Mouse (Mus musculus): ENCODE results near the gene Olfr961. TPM values are rescaled to one million over a fixed set of nuclear protein-coding genes. Genes with fewer than 3 reads are reported as not detected.

Gene Olfr961
- not detected in 2 replicates for polyA plus RNA-seq (2014; fragmentation: Nextera tagmentation; extraction: Ambion mirVana)

GRCm38 (mm10) chr9:39644785-39645184, at the start of gene Olfr961:
Gene Olfr961 (plus strand): TSS chr9:39645085.
- no peaks in the 10 kb centered on the region for H3K9me3 ChIP-seq (ENCODE audit: control insufficient read depth, low read length)
- no peaks in the 10 kb centered on the region for H3K4me1 ChIP-seq (ENCODE audit: control insufficient read depth, insufficient read depth, low read length)
- no peaks in the 10 kb centered on the region for H3K36me3 ChIP-seq (ENCODE audit: control insufficient read depth, insufficient read depth, low read length)
- no peak within 1 kb of the TSS for H3K27ac ChIP-seq (ENCODE audit: low read depth, low read length)
- ATAC-seq (ENCODE audit: low read depth) = no peak
- no peak within 1 kb of the TSS for H3K4me3 ChIP-seq (ENCODE audit: low read depth, low read length)
- no peak within 1 kb of the TSS for H3K9ac ChIP-seq (replicated peaks; ENCODE audit: low read depth, low read length)
- no peaks in the 10 kb centered on the region for H3K27me3 ChIP-seq (ENCODE audit: control insufficient read depth, insufficient read depth, low read length)
- no peak within 1 kb of the TSS for H3K4me2 ChIP-seq (ENCODE audit: low read depth, low read length)

DNA sequence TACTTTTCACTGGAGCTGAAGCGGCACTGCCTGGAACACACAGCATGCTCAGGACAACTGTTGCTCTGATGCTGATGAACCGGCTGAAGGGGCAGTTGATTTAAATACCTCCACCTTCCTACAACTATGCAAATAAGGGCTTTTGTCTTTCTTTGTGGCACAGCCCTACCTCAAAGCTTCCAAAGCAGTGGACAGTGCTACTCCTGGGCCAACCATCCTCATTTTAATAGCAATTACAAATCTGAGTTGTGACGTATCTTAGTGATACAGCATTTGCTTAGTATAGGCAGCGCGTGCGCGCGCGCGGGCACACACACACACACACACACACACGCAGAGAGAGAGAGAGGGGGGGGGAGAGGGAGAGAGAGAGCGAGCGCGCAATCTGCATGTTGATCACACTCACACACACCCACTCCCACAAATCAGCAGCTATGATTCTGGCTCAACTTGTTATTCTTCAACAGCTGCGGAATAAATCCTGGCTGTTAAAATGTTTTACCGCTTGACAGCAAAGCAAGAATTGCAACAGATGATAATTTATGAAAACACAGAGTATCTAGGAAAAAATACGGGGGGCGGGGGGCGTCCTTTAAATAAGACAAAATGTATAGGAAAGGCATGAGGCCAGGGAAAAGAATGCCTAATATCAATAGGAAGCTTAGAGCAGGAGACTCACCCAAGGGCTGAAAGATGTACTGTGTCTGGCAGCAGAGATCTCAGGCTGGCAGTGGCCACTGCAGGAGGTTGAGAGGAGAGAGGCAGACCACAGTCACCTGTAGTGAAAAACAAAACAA, 42.2 kb upstream of the Olfr961 start:
- H3K4me2 ChIP-seq (ENCODE audit: low read depth, low read length) = peak overlapping the region; percentile 65
- under 1% methylated on average over 19 of the region's 19 CpGs for WGBS

DNA sequence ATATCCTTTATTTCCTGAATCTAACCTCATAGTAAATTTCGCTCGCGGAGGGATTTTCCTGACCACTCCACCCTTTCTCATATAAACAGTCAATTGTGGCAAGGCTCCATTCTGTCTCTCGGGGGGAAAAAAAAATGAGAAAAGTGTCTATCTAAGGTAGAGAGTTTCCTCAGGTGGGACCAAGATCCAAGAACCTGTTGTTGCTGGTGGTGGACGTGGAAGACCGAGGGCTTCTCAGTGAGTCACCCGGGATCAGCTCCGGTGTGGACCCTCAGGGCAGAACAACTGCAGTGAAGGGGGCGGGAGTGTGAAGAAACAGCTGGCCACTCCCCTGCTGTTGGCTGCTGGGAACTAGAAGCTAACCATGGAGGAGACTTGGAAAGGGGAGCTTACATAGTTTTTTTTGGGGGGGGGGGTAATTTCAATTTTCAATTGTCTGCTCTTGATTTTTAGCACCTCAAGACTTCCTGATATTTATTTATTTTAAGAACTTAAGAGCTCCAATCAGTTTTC, 41.5 kb upstream of the Olfr961 start:
- Histone ChIP-seq H3K9ac (replicated peaks; ENCODE audit: low read depth, low read length) (peak overlapping the region; percentile 21; the same call in 1 of the 2 replicates), H3K4me3 (ENCODE audit: low read depth, low read length) (peak overlapping the region; percentile 34), H3K4me2 (ENCODE audit: low read depth, low read length) (peak overlapping the region; percentile 65), H3K36me3 (ENCODE audit: control insufficient read depth, insufficient read depth, low read length) (no peaks in the 10 kb centered on the region), H3K27ac (ENCODE audit: low read depth, low read length) (peak overlapping the region; percentile 41; the same call in 1 of the 2 replicates), H3K27me3 (ENCODE audit: control insufficient read depth, insufficient read depth, low read length) (no peaks in the 10 kb centered on the region), H3K4me1 (ENCODE audit: control insufficient read depth, insufficient read depth, low read length) (no peaks in the 10 kb centered on the region; the same call in 1 of the 2 replicates), H3K9me3 (ENCODE audit: control insufficient read depth, low read length) (no peaks in the 10 kb centered on the region)
- peak; percentile 77 for ATAC-seq (ENCODE audit: low read depth)
- WGBS = 2% methylated on average over 9 of the region's 9 CpGs

More for the DNA sequence above, 42.2 kb upstream of the Olfr961 start:
- Histone ChIP-seq H3K4me1 (ENCODE audit: control insufficient read depth, insufficient read depth, low read length) (no peaks in the 10 kb centered on the region; the same call in 1 of the 2 replicates), H3K9ac (replicated peaks; ENCODE audit: low read depth, low read length) (peak overlapping the region; percentile 21), H3K9me3 (ENCODE audit: control insufficient read depth, low read length) (no peaks in the 10 kb centered on the region), H3K36me3 (ENCODE audit: control insufficient read depth, insufficient read depth, low read length) (no peaks in the 10 kb centered on the region), H3K27me3 (ENCODE audit: control insufficient read depth, insufficient read depth, low read length) (no peaks in the 10 kb centered on the region), H3K27ac (ENCODE audit: low read depth, low read length) (peak overlapping the region; percentile 41; the same call in 1 of the 2 replicates), H3K4me3 (ENCODE audit: low read depth, low read length) (peak overlapping the region; percentile 34)
- ATAC-seq (ENCODE audit: low read depth) = peak; percentile 93

DNA sequence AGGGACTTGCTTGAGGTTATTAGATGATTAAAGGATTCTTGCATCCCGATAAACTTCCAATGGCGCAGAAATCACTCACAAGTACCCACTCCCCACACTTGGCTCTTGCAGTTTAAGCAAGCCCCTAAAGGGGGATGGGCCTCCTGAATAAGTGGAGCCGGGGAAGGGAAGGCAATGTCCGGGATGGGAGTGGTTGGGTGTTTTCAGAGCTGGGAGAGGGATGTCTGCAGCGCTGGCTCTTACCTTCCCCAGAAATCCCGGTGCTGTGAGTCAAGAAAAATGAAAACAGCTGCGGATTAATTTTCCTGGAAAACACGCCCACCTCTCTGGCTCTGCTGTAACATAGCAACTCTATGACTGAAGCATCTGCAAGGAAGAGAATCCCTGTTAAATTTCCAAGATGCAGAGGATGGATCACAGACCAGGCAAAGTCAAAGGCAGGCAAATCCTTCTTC, 40.9 kb upstream of the Olfr961 start, which contains the start of gene AW551984:
TSS of gene AW551984 (minus strand) at position 405 of the 455 bp plus-strand sequence.
- Histone ChIP-seq H3K9ac (replicated peaks; ENCODE audit: low read depth, low read length) (peak within 1 kb of the TSS; percentile 21; the same call in 1 of the 2 replicates), H3K4me3 (ENCODE audit: low read depth, low read length) (peak within 1 kb of the TSS; percentile 34), H3K4me2 (ENCODE audit: low read depth, low read length) (peak within 1 kb of the TSS; percentile 65), H3K27me3 (ENCODE audit: control insufficient read depth, insufficient read depth, low read length) (no peaks in the 10 kb centered on the region), H3K4me1 (ENCODE audit: control insufficient read depth, insufficient read depth, low read length) (no peaks in the 10 kb centered on the region; the same call in 1 of the 2 replicates), H3K9me3 (ENCODE audit: control insufficient read depth, low read length) (no peaks in the 10 kb centered on the region), H3K36me3 (ENCODE audit: control insufficient read depth, insufficient read depth, low read length) (no peaks in the 10 kb centered on the region), H3K27ac (ENCODE audit: low read depth, low read length) (peak within 1 kb of the TSS; percentile 41; the same call in 1 of the 2 replicates)
- peak; percentile 36 for ATAC-seq (ENCODE audit: low read depth)
- 0% methylated on average over 8 of the region's 8 CpGs for WGBS

- Histone ChIP-seq H3K4me1 (ENCODE audit: control insufficient read depth, insufficient read depth, low read length) (no peaks in the 10 kb centered on the region; the same call in 1 of the 2 replicates), H3K9ac (replicated peaks; ENCODE audit: low read depth, low read length) (no peak overlapping the region), H3K27me3 (ENCODE audit: control insufficient read depth, insufficient read depth, low read length) (no peaks in the 10 kb centered on the region), H3K9me3 (ENCODE audit: control insufficient read depth, low read length) (no peaks in the 10 kb centered on the region), H3K4me2 (ENCODE audit: low read depth, low read length) (no peak overlapping the region), H3K4me3 (ENCODE audit: low read depth, low read length) (no peak overlapping the region), H3K36me3 (ENCODE audit: control insufficient read depth, insufficient read depth, low read length) (no peaks in the 10 kb centered on the region), H3K27ac (ENCODE audit: low read depth, low read length) (no peak overlapping the region)
- ATAC-seq (ENCODE audit: low read depth) = no peak
Measured at GRCm38 (mm10) chr9:39608497-39608896, 36.4 kb upstream of the Olfr961 start.

DNA sequence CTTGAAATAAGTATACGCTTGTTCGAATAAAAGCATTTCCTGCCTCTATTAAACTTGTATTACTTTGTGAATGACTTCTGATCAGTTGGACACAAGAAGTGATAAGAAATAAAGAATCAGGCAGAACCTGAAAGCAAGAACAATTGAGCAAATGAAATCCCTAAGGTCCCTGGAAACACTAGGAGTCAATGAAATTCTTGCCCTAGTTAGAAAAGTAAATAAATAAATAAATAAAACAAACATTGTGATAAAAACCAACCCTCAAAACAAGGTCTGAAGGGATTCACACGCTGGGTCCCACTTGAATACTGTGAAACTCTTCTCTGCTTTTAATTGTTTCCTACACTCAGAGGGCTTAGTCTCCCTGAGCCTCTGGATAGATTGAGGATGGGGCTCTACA, 34.5 kb upstream of the Olfr961 start, which contains the start of gene Olfr148:
TSS of gene Olfr148 (plus strand) at position 301 of the 400 bp plus-strand sequence.
- no peak within 1 kb of the TSS for H3K27ac ChIP-seq (ENCODE audit: low read depth, low read length)
- ATAC-seq (ENCODE audit: low read depth) = no peak
- no peaks in the 10 kb centered on the region for H3K4me1 ChIP-seq (ENCODE audit: control insufficient read depth, insufficient read depth, low read length)
- no peaks in the 10 kb centered on the region for H3K9me3 ChIP-seq (ENCODE audit: control insufficient read depth, low read length)
- no peak within 1 kb of the TSS for H3K4me2 ChIP-seq (ENCODE audit: low read depth, low read length)
- 73% methylated on average over 3 of the region's 3 CpGs for WGBS
- H3K36me3 ChIP-seq (ENCODE audit: control insufficient read depth, insufficient read depth, low read length) = no peaks in the 10 kb centered on the region
- H3K27me3 ChIP-seq (ENCODE audit: control insufficient read depth, insufficient read depth, low read length) = no peaks in the 10 kb centered on the region
- H3K9ac ChIP-seq (replicated peaks; ENCODE audit: low read depth, low read length) = no peak within 1 kb of the TSS
- H3K4me3 ChIP-seq (ENCODE audit: low read depth, low read length) = no peak within 1 kb of the TSS

- no peaks in the 10 kb centered on the region for H3K27me3 ChIP-seq (ENCODE audit: control insufficient read depth, insufficient read depth, low read length)
- H3K36me3 ChIP-seq (ENCODE audit: control insufficient read depth, insufficient read depth, low read length) = no peaks in the 10 kb centered on the region
- H3K4me3 ChIP-seq (ENCODE audit: low read depth, low read length) = no peak overlapping the region
- no peak overlapping the region for H3K9ac ChIP-seq (replicated peaks; ENCODE audit: low read depth, low read length)
- H3K9me3 ChIP-seq (ENCODE audit: control insufficient read depth, low read length) = no peaks in the 10 kb centered on the region
- ATAC-seq (ENCODE audit: low read depth) = peak; percentile 46; the same call in 1 of the 2 replicates
- 66% methylated on average over 1 of the region's 1 CpGs for WGBS
- no peaks in the 10 kb centered on the region for H3K4me1 ChIP-seq (ENCODE audit: control insufficient read depth, insufficient read depth, low read length)
- H3K4me2 ChIP-seq (ENCODE audit: low read depth, low read length) = no peak overlapping the region
- no peak overlapping the region for H3K27ac ChIP-seq (ENCODE audit: low read depth, low read length)
Measured at GRCm38 (mm10) chr9:39611953-39612352, 32.9 kb upstream of the Olfr961 start.

GRCm38 (mm10) chr9:39621073-39621472, 23.8 kb upstream of the Olfr961 start, which contains the start of gene Olfr960:
Gene Olfr960 (plus strand): TSS chr9:39621373.
- no peak within 1 kb of the TSS for H3K9ac ChIP-seq (replicated peaks; ENCODE audit: low read depth, low read length)
- H3K4me3 ChIP-seq (ENCODE audit: low read depth, low read length) = no peak within 1 kb of the TSS
- no peaks in the 10 kb centered on the region for H3K36me3 ChIP-seq (ENCODE audit: control insufficient read depth, insufficient read depth, low read length)
- no peak within 1 kb of the TSS for H3K27ac ChIP-seq (ENCODE audit: low read depth, low read length)
- H3K4me2 ChIP-seq (ENCODE audit: low read depth, low read length) = no peak within 1 kb of the TSS
- no peaks in the 10 kb centered on the region for H3K9me3 ChIP-seq (ENCODE audit: control insufficient read depth, low read length)
- 76% methylated on average over 1 of the region's 1 CpGs for WGBS
- no peaks in the 10 kb centered on the region for H3K4me1 ChIP-seq (ENCODE audit: control insufficient read depth, insufficient read depth, low read length)
- ATAC-seq (ENCODE audit: low read depth) = no peak
- H3K27me3 ChIP-seq (ENCODE audit: control insufficient read depth, insufficient read depth, low read length) = no peaks in the 10 kb centered on the region

GRCm38 (mm10) chr9:39623783-39624182, 21.1 kb upstream of the Olfr961 start:
- no peak for ATAC-seq (ENCODE audit: low read depth)
- WGBS = 93% methylated on average over 3 of the region's 3 CpGs
- Histone ChIP-seq H3K4me2 (ENCODE audit: low read depth, low read length) (no peak overlapping the region), H3K27ac (ENCODE audit: low read depth, low read length) (no peak overlapping the region), H3K36me3 (ENCODE audit: control insufficient read depth, insufficient read depth, low read length) (no peaks in the 10 kb centered on the region), H3K9me3 (ENCODE audit: control insufficient read depth, low read length) (no peaks in the 10 kb centered on the region), H3K4me3 (ENCODE audit: low read depth, low read length) (no peak overlapping the region), H3K4me1 (ENCODE audit: control insufficient read depth, insufficient read depth, low read length) (no peaks in the 10 kb centered on the region), H3K27me3 (ENCODE audit: control insufficient read depth, insufficient read depth, low read length) (no peaks in the 10 kb centered on the region), H3K9ac (replicated peaks; ENCODE audit: low read depth, low read length) (no peak overlapping the region)

All from neural tube, embryonic 14.5 days (tissue).